Mouse (Mus musculus) R1 (cell line): Measurements from ENCODE around the gene Plau.
A peak's percentile ranks its signal among the peaks of the same experiment; 100 is the strongest.

Experiments
- DNase-seq: peaks from one replicate; pipeline ENCODE4 v3.0.0-alpha.2; 2018; ENCODE audit warnings: low read depth, low spot score

The Plau gene

DNA sequence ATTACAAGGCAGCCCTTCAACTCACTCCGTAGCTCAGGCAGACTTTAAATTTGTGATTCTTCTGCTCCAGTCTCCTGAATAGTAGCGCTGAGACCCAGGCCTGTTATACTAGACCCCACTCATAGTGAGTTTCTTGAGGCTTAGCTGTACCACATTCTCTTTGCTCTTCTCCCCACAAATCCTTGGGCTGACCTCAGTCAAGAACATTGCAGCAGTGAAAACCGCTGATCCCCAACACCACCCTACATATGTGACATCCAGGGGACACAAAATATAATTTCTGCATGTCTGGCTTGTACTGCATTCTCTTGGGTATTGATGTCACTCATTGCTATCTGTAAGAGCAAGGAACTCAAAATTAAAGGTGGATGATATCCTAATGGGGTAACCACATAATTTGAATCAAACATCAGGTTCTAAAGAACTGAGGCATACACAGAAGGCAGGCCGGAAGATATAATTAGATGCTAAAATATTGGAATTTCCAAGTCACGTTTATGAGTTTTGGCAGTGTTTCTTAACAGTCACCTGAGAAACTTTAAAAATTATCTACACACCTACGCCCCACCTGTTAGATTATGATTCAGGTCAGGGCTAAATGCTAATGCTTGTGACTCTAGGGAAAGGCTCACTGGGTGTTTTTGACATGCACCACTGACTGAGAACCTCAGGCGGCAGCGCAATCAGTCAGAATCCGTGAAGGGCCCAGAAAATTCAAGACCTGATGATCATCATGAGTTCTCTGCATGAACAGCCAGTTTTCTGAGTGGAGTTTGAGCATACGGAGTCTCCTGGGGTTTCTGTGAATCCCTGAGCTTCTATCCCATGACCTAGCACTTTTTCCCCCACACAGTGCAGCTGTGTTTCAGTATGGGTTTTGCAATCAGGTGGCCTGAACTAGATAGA is 8.5 kb downstream of the Plau start:
- peak; percentile 11 for DNase-seq

DNA sequence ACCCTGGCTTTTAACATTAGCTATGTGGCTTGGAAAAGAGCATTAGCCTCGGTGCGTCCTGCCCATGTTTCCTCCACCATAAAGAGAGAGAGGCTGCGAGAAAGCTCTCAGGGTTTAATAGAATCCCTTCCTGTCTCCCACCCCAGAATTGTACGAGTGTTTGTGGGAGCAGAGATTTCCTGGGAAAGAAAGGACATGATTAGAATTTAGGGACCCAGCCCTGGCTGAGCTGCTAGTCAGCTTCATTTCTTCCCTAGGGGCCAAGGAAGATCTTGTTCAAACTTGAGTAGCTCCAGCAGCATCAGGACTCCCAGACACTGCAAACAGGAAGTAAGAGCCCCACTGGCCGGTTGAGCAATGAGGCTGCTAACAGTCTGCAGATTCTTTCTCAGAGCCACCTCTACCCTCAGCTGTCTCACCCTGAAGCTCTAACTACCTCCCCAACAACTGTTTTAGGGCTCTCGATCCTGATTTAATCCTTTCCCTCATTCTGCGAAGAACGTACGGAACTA is 9.2 kb downstream of the Plau start:
- peak; percentile 48 for DNase-seq

DNA sequence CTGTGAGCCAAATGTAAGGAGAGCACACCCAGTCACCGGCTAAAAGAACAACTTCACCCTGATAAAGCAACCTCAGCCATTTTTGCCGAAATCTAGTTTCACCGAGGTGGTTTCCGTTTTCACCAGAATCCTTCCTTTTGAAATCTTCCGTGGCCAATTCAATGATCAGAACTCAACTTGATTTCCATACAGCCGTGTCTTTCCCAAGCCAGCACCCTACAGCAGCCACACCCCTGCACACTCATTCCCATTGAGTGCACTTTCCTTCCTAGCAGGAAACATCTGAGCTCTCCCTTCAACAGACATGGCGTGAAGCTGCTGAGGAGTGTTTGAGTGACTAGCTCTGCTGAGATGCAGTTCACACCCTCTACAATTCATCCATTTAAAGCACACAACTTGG is 9.8 kb downstream of the Plau start:
- peak; percentile 34 for DNase-seq

DNA sequence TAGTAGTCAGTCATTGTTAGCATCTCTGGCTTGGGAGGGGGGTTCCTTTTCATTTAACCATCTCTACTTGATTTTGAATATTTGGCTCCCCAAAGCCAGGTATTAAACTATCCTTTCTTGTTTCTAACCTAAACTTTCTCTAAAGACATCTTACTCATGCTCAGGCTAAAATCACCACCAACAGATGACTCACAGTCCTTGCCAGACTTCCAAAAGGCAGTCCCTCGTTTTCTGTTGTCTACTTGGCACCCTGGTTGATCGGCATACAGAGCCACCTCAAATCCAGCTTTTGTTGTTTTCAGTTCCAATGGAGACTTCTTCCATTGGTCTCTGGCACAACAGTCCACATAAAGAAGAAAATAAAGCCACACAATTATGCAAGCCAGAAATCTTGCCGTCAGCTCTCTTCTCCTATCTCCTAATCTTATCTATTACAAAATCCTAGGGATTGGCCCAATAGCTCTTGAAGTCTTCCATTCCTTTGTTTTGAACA is 11.2 kb downstream of the Plau start:
- DNase-seq = no peak

DNA sequence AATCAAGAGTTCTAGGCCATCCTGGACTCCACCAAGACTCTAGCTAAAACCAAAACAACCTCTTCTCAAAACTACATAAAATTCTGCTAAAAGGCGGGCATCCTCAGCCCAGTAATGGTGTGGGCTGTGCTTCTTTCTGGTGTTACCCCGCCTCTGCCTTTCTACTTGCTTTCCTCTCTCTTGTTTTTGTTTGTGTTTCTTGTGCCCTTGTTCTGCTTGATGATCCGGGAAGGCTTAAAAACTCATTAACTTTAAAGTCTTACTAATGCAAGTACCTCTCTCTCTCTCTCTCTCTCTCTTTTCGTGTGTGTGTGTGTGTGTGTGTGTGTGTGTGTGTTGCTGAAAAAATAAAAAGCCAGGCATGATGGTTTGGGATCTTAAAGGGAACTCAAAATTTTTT is 13.3 kb downstream of the Plau start:
- DNase-seq = no peak

DNA sequence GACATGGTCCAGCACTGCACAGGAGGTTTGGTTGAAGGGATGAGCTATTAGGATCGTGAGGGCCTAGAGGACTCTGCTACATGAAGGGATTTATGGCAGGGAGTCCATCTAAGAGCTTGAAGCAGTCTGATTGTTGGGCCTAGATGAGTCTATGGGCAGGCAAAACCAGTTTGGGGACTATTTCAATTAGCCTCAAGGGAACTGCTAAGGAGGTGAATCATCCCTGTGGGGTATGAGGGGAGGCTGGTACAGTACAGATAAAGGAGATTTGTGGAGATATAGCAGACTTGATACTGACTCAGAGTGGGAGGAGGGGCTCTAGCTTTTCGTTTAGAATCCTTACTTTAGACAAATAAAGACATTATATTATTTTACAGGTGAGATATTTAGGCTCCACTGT is 14.0 kb downstream of the Plau start:
- no peak for DNase-seq

DNA sequence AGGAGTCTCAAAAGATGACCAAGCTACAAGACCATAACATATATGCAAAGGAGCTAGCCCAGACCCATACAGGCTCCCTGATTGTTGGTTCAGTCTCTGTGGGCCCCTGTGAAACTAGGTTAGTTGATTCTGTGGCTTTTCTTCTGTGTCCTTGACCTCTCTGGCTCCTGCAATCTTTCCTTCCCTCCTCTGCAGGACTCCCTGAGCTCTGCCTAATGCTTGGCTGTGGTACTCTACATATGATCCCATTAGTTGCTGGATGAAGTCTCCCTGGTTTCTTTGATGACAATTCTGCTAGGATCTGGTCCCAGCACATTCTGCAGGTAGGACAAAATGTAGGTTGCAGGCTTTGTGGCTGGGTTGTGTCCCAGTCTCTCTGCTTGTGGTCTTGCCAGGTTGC is 15.3 kb downstream of the Plau start:
- DNase-seq = no peak

DNA sequence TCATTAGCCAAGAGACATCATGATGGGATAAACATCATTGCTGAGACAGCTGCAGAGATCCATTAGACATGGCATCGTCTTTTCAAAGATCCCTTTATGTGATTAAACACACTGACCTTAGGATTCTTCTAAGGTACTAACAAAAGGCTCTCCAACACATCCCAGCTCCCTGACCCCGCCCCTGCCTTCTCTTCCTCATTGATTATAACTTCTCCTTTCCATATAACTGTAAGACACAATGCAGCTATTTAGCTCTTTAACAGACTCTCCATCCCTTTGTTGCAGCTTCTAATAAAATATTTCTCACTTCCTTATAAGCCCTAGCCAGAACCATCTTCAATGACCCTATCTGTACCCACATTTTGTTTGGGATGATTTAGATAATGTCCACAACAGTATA is 24.7 kb downstream of the Plau start:
- DNase-seq = no peak

DNA sequence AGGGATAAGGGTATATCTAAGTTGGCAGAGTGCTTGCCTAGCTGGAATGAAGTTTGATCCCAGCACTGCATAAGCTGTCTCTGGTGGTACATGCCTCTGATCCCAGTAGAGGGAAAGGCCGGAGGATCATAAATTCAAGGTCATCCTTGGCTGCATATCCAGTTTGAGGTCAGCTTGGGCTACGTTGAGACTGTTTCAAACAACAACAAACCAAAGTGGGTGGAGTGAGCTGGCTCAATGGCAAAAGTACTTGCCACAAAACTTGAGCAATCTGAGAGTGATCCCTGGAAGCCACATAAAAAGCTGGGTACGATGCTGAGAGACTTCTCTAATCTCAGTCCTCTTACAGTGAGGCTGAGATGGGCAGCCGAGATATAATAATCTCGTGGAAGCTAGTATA is 25.1 kb downstream of the Plau start:
- no peak for DNase-seq

DNA sequence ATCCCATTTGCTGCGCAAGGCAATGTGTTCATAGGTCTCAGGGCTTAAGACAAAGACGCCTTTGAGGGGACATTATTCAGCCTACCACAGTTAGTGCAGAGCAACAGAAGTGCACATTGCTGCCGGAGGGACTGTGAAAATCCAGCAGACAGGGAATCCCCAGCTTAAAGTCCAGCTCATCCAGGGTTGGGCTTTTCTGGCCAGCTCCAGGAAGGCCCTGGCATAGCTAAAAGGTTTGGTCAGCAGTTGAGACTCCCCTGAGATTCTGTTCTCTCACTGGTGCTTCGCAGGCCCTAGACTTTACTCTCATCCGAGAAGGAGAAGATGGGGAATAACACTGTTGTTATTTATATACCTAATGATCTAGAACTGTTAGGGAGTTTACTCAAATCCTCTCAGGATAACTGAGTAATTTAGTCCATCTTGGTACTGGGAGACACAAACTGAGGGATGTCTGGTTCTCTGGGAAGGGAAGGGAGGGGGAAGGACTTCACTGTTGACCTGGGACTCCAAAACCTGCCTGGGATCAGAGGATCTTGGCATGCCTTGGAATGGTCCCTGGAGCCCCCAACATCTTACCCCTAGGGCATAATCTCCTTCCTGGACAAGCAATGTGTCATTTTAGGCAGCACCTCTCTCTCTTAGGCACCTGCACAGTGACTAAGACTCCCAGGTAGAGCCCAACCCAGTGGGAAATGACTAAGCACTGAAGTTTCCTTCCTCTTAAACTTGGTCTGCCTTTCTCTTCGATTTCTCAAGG is 27.0 kb downstream of the Plau start:
- no peak for DNase-seq

DNA sequence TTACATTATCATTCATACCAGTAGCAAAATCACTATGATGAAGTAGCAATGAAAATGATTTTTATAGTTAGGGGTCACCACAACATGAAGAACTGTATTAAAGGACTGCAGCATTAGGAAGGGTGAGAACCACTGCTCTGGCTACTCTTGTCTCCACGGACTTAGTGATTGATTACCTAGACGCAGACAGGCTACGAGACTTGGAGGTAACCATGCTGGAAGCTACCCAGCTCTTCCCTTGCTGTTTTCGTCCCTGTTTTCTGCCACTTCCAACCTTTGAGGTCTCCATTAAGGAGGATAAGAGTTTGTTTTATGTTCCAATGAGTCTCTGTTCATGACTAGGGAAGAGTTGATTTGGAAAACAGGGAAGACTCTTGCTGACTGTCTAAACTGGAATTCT is 27.7 kb downstream of the Plau start:
- no peak for DNase-seq

DNA sequence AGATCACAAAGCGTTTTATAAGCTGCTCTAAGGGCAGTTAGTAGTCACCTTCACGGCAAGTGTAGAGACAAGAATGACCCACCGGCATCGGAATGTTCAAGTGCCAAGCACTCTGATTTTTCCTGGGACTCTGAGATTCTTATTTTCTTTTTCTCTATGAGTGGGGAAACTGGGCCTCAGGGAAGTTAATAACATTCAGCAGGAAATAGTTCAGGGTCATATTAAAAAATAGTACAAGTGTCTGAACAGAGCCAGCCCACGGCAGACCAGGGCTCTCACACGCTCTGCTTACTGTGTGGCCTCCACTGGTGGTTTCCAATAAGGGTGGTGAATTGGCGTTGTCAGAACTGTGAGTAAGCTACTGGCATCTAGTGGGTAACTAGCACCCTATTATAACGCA is 29.1 kb downstream of the Plau start:
- DNase-seq = no peak

DNA sequence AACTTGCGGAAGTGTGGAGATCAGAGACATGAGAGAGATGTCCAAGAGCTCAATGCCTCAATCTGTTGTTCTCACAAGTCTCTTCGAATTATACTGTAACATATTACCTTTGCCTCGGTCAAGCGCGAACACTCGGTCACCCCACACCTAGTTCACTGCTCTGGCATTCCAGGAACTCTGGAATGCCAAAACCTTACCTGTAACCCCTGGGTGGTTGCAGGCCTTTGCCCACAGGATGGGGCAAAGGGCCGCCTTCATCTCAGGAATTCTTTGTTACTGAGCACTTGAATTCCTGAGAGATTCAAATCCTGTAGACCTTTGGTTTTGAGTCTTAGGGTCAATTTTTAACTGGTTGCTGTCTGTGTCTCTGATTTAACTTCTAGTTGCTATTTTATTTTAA is 29.9 kb downstream of the Plau start:
- DNase-seq = no peak

DNA sequence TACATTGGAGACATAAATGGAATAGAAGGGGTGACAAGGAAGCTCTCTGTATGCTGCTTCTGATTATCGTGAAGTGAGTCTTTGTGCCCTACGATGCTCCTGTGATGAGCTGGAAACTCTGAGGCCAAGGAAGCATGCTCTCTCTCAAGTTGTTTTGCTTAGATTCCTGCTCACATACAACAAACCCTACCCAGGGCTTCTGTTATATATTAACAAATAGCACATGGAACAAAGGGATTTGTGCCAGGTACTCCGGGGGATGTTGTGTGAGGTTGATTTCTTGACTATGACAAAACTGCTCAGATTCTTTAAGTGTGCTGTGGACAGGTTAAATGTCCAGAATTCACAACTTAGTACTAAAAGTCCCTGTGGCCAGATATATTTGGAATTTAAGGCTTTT is 33.6 kb downstream of the Plau start:
- DNase-seq = no peak

DNA sequence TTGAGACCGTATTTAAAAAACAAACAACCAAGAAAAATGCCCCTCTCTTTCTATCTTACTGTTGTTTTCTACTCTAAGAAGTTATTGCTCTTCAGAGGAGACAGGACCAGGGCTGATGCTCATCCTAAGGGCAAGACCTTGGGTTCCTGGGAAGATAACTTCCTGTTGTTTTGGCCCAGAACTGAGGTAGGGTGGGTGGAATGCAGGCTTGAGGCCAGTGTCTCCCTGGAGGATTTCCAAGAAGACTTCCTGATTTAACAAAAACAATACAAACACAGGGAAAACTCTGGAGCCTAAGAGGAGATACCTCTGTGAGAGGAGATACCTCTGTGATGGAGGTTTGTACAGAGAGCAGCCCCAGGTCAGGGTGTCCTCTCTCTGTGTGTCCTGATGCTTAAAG is 35.0 kb downstream of the Plau start:
- no peak for DNase-seq

DNA sequence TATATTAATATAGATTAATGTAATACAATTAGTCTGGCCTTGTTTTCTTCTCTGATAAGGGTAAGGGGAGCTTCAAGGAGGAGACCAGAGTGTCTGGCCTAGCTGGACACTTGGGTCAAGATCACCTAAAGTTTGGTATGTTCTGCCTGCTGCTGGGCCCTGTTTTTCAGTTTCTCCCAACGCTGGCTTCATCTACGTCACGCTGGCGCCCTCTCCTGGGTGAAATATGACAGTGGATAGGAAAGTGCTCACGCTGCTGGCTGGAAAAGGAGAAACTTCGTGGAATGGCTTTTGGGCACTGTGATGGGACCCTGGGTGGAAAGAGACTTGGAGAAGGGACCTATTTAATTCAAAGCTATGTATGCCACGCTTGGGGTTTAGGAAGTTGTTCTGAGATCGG is 36.8 kb downstream of the Plau start:
- peak; percentile 74 for DNase-seq

DNA sequence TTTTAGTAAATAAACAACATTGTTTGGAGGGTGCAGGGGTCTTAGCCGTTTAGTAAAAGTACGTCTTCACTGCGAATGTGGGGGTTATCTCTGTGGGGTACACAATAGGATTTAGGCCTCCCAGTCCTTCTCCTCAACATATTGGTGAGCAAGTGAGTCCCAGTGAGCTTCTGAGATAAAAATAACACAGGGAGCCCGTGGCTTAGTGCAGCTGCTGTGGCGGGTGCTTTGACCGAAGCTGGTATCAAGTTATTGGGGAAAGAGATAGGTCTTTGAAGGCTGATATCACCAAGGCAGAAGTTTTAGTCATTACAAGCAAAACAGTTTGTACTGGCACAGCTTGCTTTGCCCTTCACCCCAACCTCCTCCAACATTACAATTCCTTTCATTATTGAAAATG is 37.5 kb downstream of the Plau start:
- no peak for DNase-seq

DNA sequence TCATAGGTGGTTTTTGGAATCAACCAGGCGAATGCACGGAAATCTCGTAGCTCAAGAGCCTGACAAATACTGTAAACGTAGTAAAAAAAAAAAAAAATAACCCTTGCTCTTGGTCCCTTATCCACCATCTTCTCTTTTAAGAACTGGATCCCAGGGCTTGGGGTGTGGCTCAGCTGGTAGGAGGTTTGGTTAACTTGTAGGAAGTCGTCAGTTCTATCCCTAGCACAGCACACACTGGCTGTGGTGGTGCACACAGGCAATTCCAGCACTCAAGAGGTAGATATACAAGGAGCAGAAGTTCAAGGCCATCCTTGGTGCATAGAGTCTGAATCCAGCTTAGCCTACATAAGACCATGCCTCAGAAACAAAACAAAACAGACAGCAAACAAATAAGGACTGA is 48.2 kb downstream of the Plau start:
- DNase-seq = no peak

DNA sequence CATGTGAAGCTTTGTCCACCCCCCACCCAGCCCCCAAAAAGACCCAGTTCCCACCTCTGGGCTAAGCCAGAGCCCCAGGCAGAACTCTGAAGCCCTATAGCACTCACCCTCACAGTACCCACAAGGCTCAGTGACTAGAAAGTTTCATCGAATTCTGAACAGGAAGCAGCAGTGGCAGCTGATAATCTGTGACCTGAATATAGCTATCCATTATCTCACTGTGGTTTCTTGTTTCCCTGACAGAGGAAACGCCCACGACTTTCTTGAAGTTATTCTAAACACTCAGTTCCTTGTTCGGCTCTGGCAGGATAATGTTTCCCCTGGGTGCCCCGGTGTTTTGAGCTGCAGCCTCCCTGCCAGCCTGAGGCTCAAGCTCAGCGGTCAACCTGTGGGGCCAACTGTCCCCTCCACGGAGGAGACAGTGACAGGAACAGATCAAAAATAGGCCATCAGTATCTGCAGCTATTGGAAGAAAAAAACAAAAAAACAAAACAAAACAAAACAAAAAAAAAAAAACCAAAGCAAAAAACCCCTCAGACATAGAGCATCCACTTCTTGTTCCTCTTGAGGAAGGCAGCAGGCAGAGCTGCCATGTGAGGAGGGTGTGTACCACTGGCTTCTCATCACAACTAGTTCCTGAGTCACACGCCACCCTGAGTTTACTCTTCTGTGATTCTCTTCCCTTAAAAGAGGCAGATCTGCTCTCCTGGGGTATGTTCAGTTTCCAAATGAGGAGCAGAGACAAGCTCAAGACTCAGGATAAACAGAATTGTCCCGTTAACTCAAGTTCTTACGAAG is 48.8 kb downstream of the Plau start:
- no peak for DNase-seq

DNA sequence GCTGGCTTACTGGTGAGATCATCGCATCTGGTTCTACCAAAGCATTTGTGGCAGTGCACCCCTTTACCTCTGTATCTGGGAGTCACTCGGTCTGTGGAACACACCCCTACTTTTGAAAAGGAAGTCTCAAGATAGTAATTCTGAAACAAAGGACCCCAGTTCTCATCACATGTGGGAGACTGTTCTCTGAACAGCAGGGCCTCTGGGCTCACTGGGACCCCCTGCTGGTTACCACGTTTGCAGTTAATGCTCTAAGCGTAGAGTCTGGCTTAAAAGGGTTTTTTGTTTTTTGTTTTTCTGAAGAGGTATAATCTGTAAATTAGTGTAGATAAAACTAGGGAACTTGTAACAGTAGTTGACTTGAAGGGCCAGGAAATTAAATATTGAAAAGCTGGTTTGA is 49.8 kb downstream of the Plau start:
- peak; percentile 46 for DNase-seq

DNA sequence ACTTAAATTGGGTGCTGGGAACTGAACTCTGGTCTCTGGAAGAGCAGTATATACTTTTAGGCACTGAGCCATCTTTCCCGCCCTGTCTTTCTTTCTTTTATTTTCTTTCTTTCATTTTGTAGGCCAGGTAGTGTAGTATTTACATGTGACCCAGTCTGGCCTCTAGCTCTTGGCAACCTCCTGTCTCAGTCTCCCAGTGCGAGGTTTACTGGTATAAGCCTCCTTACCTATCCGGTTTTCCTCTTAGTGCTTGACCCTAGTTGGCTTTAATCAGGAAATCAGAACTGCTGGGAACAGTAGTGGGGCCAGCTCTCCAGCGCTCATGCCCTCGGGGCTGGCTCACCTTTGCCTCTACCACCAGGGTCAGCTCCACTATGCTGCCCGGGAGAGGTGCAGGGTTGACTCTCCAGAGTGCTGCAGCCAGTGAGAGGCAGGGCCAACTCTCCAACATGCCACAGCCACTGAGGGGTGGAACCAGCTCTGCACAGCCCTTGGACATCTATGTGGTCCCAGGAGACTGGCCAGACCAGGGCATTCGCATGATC is 51.2 kb downstream of the Plau start:
- DNase-seq = no peak
